Mouse (Mus musculus) ZHBTc4 (cell line): ENCODE data around the gene Acot10.
"Not testable (repeated sequence)": the region's sequence is repeated elsewhere in the genome, so short reads cannot be mapped to it uniquely, and the experiment has no call there.

ENCODE experiments used
- DNase-seq: peaks from one replicate; pipeline ENCODE4 v3.0.0-alpha.2; 2011; ENCODE audit warnings: low read depth, low spot score

Gene Acot10

DNA sequence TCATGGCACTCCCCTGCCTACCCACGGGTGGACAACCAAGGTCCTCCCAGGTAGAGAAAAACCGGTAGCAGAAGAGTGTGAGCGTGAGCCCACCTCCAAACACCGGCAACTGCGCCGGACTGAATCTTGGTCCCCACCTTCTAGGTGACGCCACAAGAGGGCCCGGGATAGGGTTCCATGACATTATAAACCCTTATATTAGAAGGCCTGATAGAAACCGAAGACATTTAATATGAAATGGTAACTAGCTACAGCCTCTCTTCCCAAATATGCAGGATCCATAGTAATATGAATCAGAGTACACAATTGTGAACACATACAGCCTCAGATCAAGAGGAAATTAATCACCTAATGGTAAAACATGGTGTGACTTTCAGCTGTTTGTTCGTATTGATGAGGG lies at the start of gene Acot10:
Gene Acot10, minus strand, starts transcription at position 101 of the 400 bp plus-strand sequence.
- DNase-seq = no peak

DNA sequence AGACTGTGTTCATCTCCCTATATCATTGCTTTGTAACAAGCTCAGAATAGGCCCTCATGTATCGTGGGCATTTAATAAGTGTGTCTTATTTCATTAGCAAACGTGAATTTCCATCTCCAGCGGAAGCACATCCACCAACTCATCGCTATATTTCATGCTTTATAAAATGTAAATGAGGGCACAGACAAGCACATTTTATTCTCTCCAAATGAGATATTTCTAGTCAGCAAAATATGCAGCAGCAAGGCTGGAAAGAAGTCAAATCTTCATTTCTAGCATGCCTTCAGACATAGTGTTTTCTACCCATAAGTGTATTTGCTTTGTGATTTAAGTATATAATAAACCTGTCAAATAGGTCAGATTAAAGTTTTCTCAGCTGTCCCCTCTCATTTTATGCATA lies 45.3 kb upstream of the Acot10 start:
- DNase-seq = no peak

DNA sequence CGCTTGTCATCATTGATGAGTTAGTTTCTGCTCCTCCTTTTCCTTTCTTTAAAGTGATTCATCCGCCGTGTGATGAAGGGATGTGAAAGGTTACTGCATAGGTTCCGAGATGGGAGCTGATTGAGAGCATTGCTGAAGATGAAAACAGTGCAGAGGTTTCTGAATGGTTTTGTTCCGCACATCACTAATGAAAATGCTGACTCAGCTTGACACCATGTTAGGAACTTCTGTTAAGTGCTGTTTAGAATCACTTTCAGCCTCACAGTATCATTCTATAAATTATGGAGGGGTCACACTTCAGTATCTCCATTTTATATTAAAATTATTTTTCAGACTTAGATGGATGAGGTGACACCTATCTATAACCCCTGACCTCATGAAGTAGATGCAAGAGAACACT lies 29.7 kb upstream of the Acot10 start:
- no peak for DNase-seq

DNA sequence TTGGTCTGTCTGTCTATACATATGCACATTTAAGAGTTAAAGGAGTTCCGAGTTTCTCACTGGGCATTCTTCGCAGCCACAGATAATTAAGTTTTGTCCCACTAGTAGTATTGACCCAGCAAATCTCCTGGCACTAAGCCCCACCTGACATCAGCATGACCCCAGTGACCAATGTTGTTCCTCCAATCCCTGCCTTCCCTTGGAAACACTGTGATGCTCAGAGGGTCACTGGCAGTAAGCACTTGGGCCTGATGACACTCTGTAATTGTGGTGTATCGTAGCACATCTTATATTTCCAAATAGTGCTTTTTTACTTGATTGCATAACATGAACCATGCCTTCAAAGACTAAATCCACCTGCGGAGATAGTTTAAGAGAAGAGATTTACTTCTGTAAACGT lies 17.6 kb upstream of the Acot10 start:
- DNase-seq = no peak

DNA sequence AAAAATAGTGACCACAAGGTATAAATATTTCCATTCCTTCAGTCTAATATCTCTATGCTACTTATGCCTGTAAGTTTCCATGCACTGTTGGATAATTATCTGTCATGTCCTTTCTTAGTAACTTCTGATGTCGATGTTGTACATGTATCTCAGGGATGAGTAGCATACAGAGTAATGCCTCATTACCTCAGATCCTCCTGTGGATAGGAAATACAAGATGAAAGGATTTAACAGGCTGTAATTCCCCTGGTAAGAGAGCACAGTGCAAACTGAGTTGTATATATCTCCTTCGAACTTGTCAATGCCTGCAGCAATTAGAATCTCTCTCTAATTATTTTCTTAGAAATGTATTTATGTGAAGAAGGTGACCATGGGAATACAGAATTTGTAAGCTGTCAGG lies 16.2 kb upstream of the Acot10 start:
- DNase-seq = no peak

DNA sequence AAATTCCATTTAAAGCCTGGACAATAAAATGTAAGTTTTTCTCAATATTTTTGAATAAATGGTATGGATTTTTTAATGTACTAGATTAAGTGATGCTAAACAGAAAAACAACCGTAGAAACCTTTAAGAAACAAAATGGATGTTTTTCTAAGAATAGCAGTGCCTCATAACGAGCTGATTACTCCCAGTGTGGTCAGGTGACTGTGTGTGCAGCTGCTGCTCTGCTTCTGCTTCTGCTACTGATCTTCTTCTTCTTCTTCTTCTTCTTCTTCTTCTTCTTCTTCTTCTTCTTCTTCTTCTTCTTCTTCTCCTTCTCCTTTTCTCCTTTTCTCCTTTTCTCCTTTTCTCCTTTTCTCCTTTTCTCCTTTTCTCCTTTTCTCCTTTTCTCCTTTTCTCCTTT lies 3.0 kb upstream of the Acot10 start:
- not testable (repeated sequence) for DNase-seq

DNA sequence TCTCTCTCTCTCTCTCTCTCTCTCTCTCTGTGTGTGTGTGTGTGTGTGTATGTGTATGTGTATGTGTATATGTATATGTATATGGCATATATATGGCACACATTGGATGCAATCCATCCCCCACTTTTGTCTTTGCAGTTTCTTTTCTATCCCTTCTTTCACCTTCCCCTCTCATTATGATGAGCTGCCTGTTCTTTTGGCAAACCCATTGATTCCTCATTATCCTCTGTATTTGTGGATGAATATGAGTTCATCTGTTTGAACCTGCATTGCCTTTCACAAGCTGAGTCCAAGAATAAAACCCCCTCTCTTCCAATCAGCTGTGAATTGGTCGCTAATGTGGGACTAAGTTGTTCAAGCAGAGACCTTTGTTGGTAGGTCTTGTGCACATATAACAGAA lies 1.4 kb upstream of the Acot10 start:
- no peak for DNase-seq

DNA sequence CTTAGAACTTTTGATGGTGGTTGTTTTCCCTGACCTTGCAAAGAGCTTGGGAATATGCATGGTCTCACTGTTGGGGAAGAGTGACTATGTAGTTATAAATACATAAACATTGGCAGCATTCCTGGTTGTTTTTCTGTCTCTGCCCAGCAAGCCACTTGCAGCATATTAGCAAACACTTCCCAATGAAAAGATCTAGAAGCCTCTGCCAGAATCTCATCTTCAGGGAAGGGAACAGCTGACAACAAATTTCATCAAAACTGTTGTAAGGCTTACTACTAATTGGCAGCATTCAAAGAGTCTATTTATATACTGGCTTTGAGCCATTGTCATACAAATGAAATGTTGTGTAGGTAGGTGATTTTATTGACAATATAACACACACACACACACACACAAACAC lies 800 bp upstream of the Acot10 start:
- DNase-seq = no peak

DNA sequence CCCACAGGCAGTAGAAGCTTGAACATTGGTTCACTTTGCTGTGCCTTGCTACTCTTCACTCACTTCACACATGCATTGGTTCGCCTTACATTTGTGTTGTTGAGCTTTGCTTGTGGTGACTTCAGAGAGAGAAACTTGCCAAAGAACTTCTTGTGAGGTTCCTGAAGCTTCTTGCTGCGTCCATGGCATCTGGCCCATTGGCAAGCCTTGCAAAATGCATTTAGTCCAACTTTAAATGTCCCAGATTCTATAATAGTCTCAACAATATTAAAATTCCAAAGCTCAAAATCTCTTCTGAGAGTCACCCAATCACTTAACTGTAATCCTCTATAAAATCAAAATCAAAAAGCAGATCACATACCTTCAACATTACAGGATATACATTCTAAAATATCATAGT lies 6.3 kb downstream of the Acot10 start:
- no peak for DNase-seq

DNA sequence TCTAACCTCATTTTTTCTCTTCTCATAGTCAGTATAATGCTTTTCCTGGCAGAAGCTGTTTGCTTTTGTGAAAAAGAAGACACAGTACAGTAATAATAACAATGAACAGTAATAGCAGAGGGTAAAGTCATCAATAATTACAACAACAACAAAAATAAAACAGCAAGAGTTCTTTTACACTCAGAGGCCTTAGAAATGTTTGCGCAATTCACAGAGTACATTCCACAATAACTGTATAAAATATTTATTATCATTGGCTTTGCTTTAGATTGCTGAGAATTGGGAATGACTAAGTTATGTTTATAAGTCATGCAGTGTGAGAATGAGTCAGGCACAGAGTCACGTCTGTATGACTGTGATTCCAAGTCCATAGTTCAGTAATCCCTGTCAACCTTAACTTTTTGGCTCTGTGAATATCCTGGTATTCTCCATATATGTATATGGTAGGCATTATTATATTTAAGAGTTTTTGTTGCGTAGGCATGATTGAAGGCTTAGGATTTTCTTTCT lies 23.6 kb downstream of the Acot10 start:
- no peak for DNase-seq

DNA sequence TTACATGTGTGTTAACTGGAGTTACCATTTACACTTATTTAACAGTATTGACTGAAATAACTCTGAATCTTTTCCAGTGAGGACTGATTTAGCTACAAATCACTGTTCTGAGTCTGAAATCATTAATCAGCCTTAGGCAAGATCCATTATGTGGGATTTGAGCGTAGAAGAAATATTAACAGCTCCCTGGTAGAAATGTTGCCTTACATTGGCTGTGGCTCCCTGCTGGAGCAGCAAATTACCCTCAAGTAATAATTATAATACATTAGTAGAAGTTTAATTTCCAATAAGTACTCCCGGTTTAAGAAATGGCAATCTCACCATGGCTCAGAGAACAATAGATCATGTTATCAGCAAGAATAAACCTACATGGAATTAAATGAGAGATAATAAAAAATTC lies 27.4 kb downstream of the Acot10 start:
- no peak for DNase-seq

DNA sequence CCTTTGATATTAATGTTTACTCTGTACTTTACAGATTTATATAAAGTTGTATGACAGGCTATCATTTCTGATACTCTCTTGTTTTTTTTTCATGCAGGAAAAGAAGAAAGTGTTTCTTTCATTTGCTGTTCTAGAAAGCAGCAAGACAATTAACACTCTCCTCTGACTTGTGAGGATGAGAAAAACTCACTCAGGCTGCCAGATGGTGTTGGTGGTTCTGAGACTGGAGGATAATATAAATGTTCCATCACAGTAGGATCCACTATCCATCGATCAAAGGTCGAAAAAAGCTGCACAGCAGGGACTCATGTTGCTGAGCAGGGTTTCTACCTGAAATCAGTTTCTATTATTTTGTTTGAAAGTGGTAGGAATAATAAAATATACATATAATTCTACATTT lies 32.0 kb downstream of the Acot10 start:
- DNase-seq = no peak
